Mouse (Mus musculus): Measurements from ENCODE around the gene Rab22a.

The Rab22a gene

GRCm38 (mm10) chr2:173722251-173722857 lies 62.8 kb downstream of the Rab22a start:
- Histone ChIP-seq H3K36me3 (ENCODE audit: insufficient read depth, low read length) (no peaks in the 10 kb centered on the region), H3K4me1 (replicated peaks; ENCODE audit: low read depth, low read length) (no peaks in the 10 kb centered on the region), H3K9me3 (ENCODE audit: low read length) (peaks cover 9% of the 10 kb centered on the region; the same call in 1 of the 2 replicates), H3K4me3 (replicated peaks; ENCODE audit: low read length) (no peak overlapping the region), H3K27me3 (ENCODE audit: insufficient read depth, low read length) (no peaks in the 10 kb centered on the region)
- TF ChIP-seq NANOG (IDR thresholded peaks at IDR 0.05; ENCODE audit: borderline replicate concordance, low read length) (no peak), CTCF (conservative IDR thresholded peaks at IDR 0.05; ENCODE audit: low read length) (no peak), POU5F1 (IDR thresholded peaks at IDR 0.05; ENCODE audit: borderline replicate concordance, low read length) (no peak)

- Histone ChIP-seq H3K4me3 (replicated peaks; ENCODE audit: low read length) (no peak overlapping the region), H3K9me3 (ENCODE audit: low read length) (0 out of 2 replicates have a peak, but pooled peaks cover 4% of the 10 kb centered on the region), H3K27me3 (ENCODE audit: insufficient read depth, low read length) (no peaks in the 10 kb centered on the region), H3K36me3 (ENCODE audit: insufficient read depth, low read length) (no peaks in the 10 kb centered on the region), H3K4me1 (replicated peaks; ENCODE audit: low read depth, low read length) (no peaks in the 10 kb centered on the region)
- no peak for TF ChIP-seq NANOG (IDR thresholded peaks at IDR 0.05; ENCODE audit: borderline replicate concordance, low read length)
- no peak for TF ChIP-seq POU5F1 (IDR thresholded peaks at IDR 0.05; ENCODE audit: borderline replicate concordance, low read length)
- no peak for TF ChIP-seq CTCF (conservative IDR thresholded peaks at IDR 0.05; ENCODE audit: low read length)
Observed at GRCm38 (mm10) chr2:173724382-173724781, 64.8 kb downstream of the Rab22a start.

- Histone ChIP-seq H3K4me1 (replicated peaks; ENCODE audit: low read depth, low read length) (no peaks in the 10 kb centered on the region), H3K27me3 (ENCODE audit: insufficient read depth, low read length) (no peaks in the 10 kb centered on the region), H3K9me3 (ENCODE audit: low read length) (no peaks in the 10 kb centered on the region), H3K4me3 (replicated peaks; ENCODE audit: low read length) (no peak overlapping the region), H3K36me3 (ENCODE audit: insufficient read depth, low read length) (no peaks in the 10 kb centered on the region)
- TF ChIP-seq NANOG (IDR thresholded peaks at IDR 0.05; ENCODE audit: borderline replicate concordance, low read length) (no peak), POU5F1 (IDR thresholded peaks at IDR 0.05; ENCODE audit: borderline replicate concordance, low read length) (no peak), CTCF (conservative IDR thresholded peaks at IDR 0.05; ENCODE audit: low read length) (no peak)
Observed at GRCm38 (mm10) chr2:173724940-173725807, 65.6 kb downstream of the Rab22a start.

- Histone ChIP-seq H3K27me3 (ENCODE audit: insufficient read depth, low read length) (no peaks in the 10 kb centered on the region), H3K4me3 (replicated peaks; ENCODE audit: low read length) (no peak overlapping the region)
- TF ChIP-seq POU5F1 (IDR thresholded peaks at IDR 0.05; ENCODE audit: borderline replicate concordance, low read length) (no peak), CTCF (conservative IDR thresholded peaks at IDR 0.05; ENCODE audit: low read length) (no peak), NANOG (IDR thresholded peaks at IDR 0.05; ENCODE audit: borderline replicate concordance, low read length) (no peak)
Observed at GRCm38 (mm10) chr2:173725819-173726218, 66.3 kb downstream of the Rab22a start.

GRCm38 (mm10) chr2:173730444-173730966 lies 70.9 kb downstream of the Rab22a start:
- Histone ChIP-seq H3K27me3 (ENCODE audit: insufficient read depth, low read length) (no peaks in the 10 kb centered on the region), H3K36me3 (ENCODE audit: insufficient read depth, low read length) (no peaks in the 10 kb centered on the region), H3K9me3 (ENCODE audit: low read length) (no peaks in the 10 kb centered on the region), H3K4me1 (replicated peaks; ENCODE audit: low read depth, low read length) (no peaks in the 10 kb centered on the region), H3K4me3 (replicated peaks; ENCODE audit: low read length) (no peak overlapping the region)
- TF ChIP-seq NANOG (IDR thresholded peaks at IDR 0.05; ENCODE audit: borderline replicate concordance, low read length) (no peak), POU5F1 (IDR thresholded peaks at IDR 0.05; ENCODE audit: borderline replicate concordance, low read length) (no peak), CTCF (conservative IDR thresholded peaks at IDR 0.05; ENCODE audit: low read length) (no peak)

More at GRCm38 (mm10) chr2:173725819-173726218, 66.3 kb downstream of the Rab22a start:
- Histone ChIP-seq H3K4me1 (replicated peaks; ENCODE audit: low read depth, low read length) (no peaks in the 10 kb centered on the region), H3K36me3 (ENCODE audit: insufficient read depth, low read length) (no peaks in the 10 kb centered on the region), H3K9me3 (ENCODE audit: low read length) (no peaks in the 10 kb centered on the region)

GRCm38 (mm10) chr2:173734426-173734825 lies 74.9 kb downstream of the Rab22a start:
- peaks cover 16% of the 10 kb centered on the region for H3K4me1 ChIP-seq (replicated peaks; ENCODE audit: low read depth, low read length)
- TF ChIP-seq CTCF (conservative IDR thresholded peaks at IDR 0.05; ENCODE audit: low read length) (no peak), POU5F1 (IDR thresholded peaks at IDR 0.05; ENCODE audit: borderline replicate concordance, low read length) (no peak), NANOG (IDR thresholded peaks at IDR 0.05; ENCODE audit: borderline replicate concordance, low read length) (no peak)

GRCm38 (mm10) chr2:173737222-173737989 lies 77.8 kb downstream of the Rab22a start, which contains the start of gene Vapb:
Vapb (plus strand) TSS chr2:173737511.
- H3K27me3 ChIP-seq (ENCODE audit: insufficient read depth, low read length) = no peaks in the 10 kb centered on the region
- peaks cover 26% of the 10 kb centered on the region for H3K36me3 ChIP-seq (ENCODE audit: insufficient read depth, low read length)
- H3K4me3 ChIP-seq (replicated peaks; ENCODE audit: low read length) = peak within 1 kb of the TSS; percentile 94
- no peaks in the 10 kb centered on the region for H3K9me3 ChIP-seq (ENCODE audit: low read length)
- H3K4me1 ChIP-seq (replicated peaks; ENCODE audit: low read depth, low read length) = peaks cover 20% of the 10 kb centered on the region
- TF ChIP-seq NANOG (IDR thresholded peaks at IDR 0.05; ENCODE audit: borderline replicate concordance, low read length) (no peak), POU5F1 (IDR thresholded peaks at IDR 0.05; ENCODE audit: borderline replicate concordance, low read length) (no peak), CTCF (conservative IDR thresholded peaks at IDR 0.05; ENCODE audit: low read length) (no peak)

More at GRCm38 (mm10) chr2:173734426-173734825, 74.9 kb downstream of the Rab22a start:
- peaks cover 11% of the 10 kb centered on the region for H3K36me3 ChIP-seq (ENCODE audit: insufficient read depth, low read length)
- no peak overlapping the region for H3K4me3 ChIP-seq (replicated peaks; ENCODE audit: low read length)
- H3K27me3 ChIP-seq (ENCODE audit: insufficient read depth, low read length) = no peaks in the 10 kb centered on the region
- H3K9me3 ChIP-seq (ENCODE audit: low read length) = no peaks in the 10 kb centered on the region

Data from E14TG2a.4 (cell line).